Mouse (Mus musculus) midbrain, embryonic 14.5 days (tissue): ENCODE data around the gene Hsdl2. TPM values are rescaled to one million over a fixed set of nuclear protein-coding genes. Genes with fewer than 3 reads are reported as not detected.
"Not testable (repeated sequence)": the region's sequence is repeated elsewhere in the genome, so short reads cannot be mapped to it uniquely, and the experiment has no call there.

Source experiments
- ATAC-seq: fragments of 200-750 bp; cut with Nextera tagmentation; 2 replicates; pipeline ENCODE4 v1.8.0; 2017; ENCODE audit warnings: moderate number of reproducible peaks, moderate library complexity; ENCODE audit not compliant: low FRiP score, low TSS enrichment
- DNase-seq: peaks from one replicate; pipeline ENCODE4 v3.0.0-alpha.2; 2015
- H3K27ac ChIP-seq: fragments of 300-500 bp; sonication (generic); replicated peaks from 2 replicates; pipeline ENCODE4 v1.5.1; 2014; ENCODE audit warnings: mild to moderate bottlenecking, low read depth, low read length, moderate library complexity
- H3K27me3 ChIP-seq: fragments of 300-500 bp; sonication (generic); 2 replicates; pipeline ENCODE4 v1.6.1; 2014; ENCODE audit warnings: low read length, control low read depth, mixed read lengths; ENCODE audit not compliant: control insufficient read depth, insufficient read depth
- H3K36me3 ChIP-seq: fragments of 300-500 bp; sonication (generic); 2 replicates; pipeline ENCODE4 v1.6.1; 2014; ENCODE audit warnings: low read length, control low read depth; ENCODE audit not compliant: control insufficient read depth, insufficient read depth
- H3K4me1 ChIP-seq: fragments of 300-500 bp; sonication (generic); 2 replicates; pipeline ENCODE4 v1.6.1; 2014; ENCODE audit warnings: mild to moderate bottlenecking, antibody characterized with exemption, low read length, control low read depth; ENCODE audit not compliant: control insufficient read depth, insufficient read depth
- H3K4me2 ChIP-seq: fragments of 300-500 bp; sonication (generic); 2 replicates; pipeline ENCODE4 v1.6.1; 2014; ENCODE audit warnings: mild to moderate bottlenecking, low read length, moderate library complexity
- H3K4me3 ChIP-seq: fragments of 300-500 bp; sonication (generic); replicated peaks from 2 replicates; pipeline ENCODE4 v1.5.1; 2014; ENCODE audit warnings: low read depth, low read length
- H3K9ac ChIP-seq: fragments of 300-500 bp; sonication (generic); replicated peaks from 2 replicates; pipeline ENCODE4 v1.6.1; 2014; ENCODE audit warnings: mild to moderate bottlenecking, low read length, moderate library complexity
- H3K9me3 ChIP-seq: fragments of 300-500 bp; sonication (generic); 2 replicates; pipeline ENCODE4 v1.6.1; 2016; ENCODE audit warnings: low read length, control low read depth, mixed read lengths; ENCODE audit not compliant: control insufficient read depth
- WGBS: fragments of 180-500 bp; shearing (Covaris S2); extraction: QIAGEN DNeasy Blood & Tissue Kit; methylation state at CpG from one replicate; pipeline ENCODE4 v1.1.7; 2014; 5-methylcytosine and 5-hydroxymethylcytosine counted together
- polyA plus RNA-seq: library from polyadenylated mRNA; unstranded; fragments of >200 nt; fragmentation: Nextera tagmentation; extraction: Ambion mirVana; gene quantifications from 2 replicates; pipeline ENCODE4 v1.2.1, GENCODE M21; 2014

Hsdl2 gene
- polyA plus RNA-seq, 1 experiment from 2014 or later: 31.7 TPM

DNA sequence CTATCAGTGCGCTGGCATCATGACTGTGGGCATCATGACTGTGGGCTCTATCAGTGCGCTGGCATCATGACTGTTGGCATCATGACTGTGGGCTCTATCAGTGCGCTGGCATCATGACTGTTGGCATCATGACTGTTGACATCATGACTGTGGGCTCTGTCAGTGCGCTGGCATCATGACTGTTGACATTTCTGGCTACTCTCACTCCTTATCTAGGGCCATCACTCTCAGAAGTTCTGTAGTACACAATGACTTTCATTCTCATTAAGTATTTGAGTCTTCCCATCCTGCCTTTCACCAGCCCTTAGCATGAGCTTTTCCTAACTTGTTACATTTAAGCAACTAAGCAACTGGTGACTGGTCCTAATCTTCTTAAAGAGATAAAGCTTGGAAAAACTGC, 24.0 kb upstream of the Hsdl2 start:
- WGBS: 93% methylated on average over 4 of the region's 4 CpGs
- H3K27ac ChIP-seq, H3K9ac ChIP-seq, H3K4me2 ChIP-seq, H3K4me3 ChIP-seq, H3K4me1 ChIP-seq, H3K36me3 ChIP-seq, H3K27me3 ChIP-seq, DNase-seq, ATAC-seq, H3K9me3 ChIP-seq: not testable (repeated sequence)

DNA sequence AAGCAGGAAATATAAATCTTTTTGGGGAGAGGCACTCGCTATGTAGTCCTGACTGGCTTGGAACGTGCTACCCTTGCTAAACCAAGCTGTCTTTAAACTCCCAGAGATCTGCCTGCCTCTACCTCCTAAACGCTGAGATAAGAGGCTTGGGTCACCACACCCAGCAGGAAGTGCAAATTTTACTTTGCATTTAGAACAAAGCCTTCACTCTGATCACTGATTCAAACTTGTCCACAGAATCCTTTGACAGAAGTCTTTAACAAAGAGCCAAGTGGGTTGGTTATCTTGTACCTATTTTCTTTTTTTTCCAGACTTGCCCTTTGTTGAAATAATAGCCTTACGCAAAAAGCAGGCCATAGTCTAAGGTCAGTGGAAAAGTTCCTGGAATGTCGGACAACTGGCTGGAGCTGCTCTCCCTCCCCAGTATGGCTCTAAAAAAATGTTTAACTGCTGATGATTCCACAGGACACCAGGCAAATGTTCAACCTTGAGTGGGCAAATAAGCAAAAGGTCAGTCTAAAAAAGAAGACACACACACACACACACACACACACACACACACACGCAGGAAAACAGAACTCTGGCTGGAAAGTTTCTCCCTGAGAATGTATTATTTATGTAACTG, 23.2 kb upstream of the Hsdl2 start:
- no peak for ATAC-seq
- H3K4me3 ChIP-seq: no peak overlapping the region
- 75% methylated on average over 6 of the region's 6 CpGs for WGBS
- H3K4me1 ChIP-seq: no peaks in the 10 kb centered on the region
- H3K9me3 ChIP-seq: no peaks in the 10 kb centered on the region
- no peak overlapping the region for H3K9ac ChIP-seq
- no peak overlapping the region for H3K4me2 ChIP-seq
- no peak for DNase-seq
- no peaks in the 10 kb centered on the region for H3K36me3 ChIP-seq
- H3K27ac ChIP-seq: no peak overlapping the region
- no peaks in the 10 kb centered on the region for H3K27me3 ChIP-seq

- no peaks in the 10 kb centered on the region for H3K4me1 ChIP-seq
- no peak overlapping the region for H3K27ac ChIP-seq
- WGBS: 97% methylated on average over 6 of the region's 6 CpGs
- H3K27me3 ChIP-seq: no peaks in the 10 kb centered on the region
- H3K4me2 ChIP-seq: no peak overlapping the region
- no peak for ATAC-seq
- H3K4me3 ChIP-seq: no peak overlapping the region
- H3K9me3 ChIP-seq: no peaks in the 10 kb centered on the region
- DNase-seq: no peak
- no peak overlapping the region for H3K9ac ChIP-seq
- H3K36me3 ChIP-seq: no peaks in the 10 kb centered on the region
Observed at GRCm38 (mm10) chr4:59560141-59560540, 21.2 kb upstream of the Hsdl2 start.

DNA sequence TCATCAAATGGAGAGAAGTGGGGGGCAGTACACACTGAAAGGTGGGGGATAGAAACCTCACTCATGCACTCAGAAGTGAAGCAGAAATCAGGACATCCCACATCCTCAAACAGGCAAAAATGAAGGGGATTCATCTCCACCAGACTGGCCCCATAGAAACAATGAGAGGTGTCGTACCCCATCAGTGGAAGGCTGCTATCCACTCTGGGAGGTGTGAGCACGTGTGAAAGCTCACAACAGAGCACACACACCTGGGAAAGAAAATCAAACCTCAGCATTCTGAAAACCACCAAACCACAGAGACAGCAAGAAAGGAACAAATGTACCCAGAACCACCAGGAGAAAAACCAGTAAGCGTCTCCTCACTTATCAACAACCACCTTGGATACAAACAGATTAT, 17.2 kb upstream of the Hsdl2 start:
- no peak overlapping the region for H3K4me2 ChIP-seq
- H3K27ac ChIP-seq: no peak overlapping the region
- no peaks in the 10 kb centered on the region for H3K4me1 ChIP-seq
- H3K27me3 ChIP-seq: no peaks in the 10 kb centered on the region
- no peak overlapping the region for H3K9ac ChIP-seq
- 84% methylated on average over 3 of the region's 3 CpGs for WGBS
- H3K36me3 ChIP-seq: no peaks in the 10 kb centered on the region
- no peak for DNase-seq
- no peak for ATAC-seq
- H3K9me3 ChIP-seq: no peaks in the 10 kb centered on the region
- H3K4me3 ChIP-seq: no peak overlapping the region

DNA sequence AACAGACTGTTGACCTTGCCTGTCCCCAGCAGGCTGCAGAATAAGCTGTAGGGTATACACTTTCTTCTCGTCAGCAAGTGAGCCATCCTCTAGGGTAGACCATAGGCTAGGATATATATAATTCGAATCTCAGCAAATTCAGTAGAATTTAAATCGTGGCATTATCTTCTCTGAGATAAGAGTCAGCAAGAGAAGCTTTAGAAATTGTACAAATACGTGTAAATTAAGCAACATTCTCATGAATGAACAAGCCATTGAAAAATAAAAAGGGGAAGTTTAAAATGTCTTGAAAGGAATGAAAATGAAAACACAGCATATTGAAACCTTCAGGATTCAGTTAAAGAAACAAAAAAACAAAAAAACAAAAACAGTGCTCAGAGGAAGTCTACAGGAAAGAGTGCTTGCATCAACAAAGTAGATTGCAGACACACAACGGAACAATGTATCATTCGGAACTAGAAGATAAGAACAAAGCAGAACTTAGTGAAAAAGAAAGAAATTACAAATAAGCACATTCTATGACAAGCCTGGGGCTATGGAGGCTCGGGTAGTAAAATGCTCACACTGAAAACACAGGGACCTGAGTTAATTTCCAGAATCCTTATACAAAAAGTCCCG, 15.7 kb upstream of the Hsdl2 start:
- no peaks in the 10 kb centered on the region for H3K27me3 ChIP-seq
- no peak overlapping the region for H3K4me3 ChIP-seq
- no peak overlapping the region for H3K4me2 ChIP-seq
- ATAC-seq (no peak), DNase-seq (no peak)
- no peak overlapping the region for H3K27ac ChIP-seq
- no peak overlapping the region for H3K9ac ChIP-seq
- WGBS: 82% methylated on average over 8 of the region's 8 CpGs
- H3K36me3 ChIP-seq: no peaks in the 10 kb centered on the region
- no peaks in the 10 kb centered on the region for H3K4me1 ChIP-seq
- H3K9me3 ChIP-seq: no peaks in the 10 kb centered on the region

- Histone ChIP-seq H3K36me3 (no peaks in the 10 kb centered on the region), H3K4me2 (no peak overlapping the region), H3K9me3 (no peaks in the 10 kb centered on the region), H3K9ac (no peak overlapping the region), H3K27me3 (no peaks in the 10 kb centered on the region), H3K4me1 (no peaks in the 10 kb centered on the region), H3K27ac (no peak overlapping the region), H3K4me3 (no peak overlapping the region)
- 85% methylated on average over 6 of the region's 6 CpGs for WGBS
- DNase-seq (no peak), ATAC-seq (no peak)
Observed at GRCm38 (mm10) chr4:59567576-59568260, 13.6 kb upstream of the Hsdl2 start.

DNA sequence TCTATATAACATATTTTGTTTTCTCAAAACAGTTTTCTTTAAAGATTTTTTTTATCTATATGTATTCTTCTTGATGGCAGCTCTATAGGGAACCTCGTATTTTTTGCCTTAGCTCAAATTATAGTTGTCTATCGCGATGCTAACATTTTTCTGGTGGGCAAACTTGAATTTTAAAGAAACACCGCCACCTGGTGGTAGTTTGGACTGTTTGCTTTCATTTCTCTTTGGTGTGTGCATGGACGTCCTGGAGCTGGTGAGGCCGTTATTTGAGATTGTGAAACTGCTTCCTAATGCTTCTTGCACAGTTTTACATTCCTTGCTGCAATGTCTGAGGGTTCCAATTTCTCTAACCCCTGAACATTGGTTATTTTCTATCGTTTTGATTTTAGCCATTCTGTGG, 11.8 kb upstream of the Hsdl2 start:
- DNase-seq: peak; percentile 93
- H3K4me3 ChIP-seq: no peak overlapping the region
- 4% methylated on average over 7 of the region's 7 CpGs for WGBS

DNA sequence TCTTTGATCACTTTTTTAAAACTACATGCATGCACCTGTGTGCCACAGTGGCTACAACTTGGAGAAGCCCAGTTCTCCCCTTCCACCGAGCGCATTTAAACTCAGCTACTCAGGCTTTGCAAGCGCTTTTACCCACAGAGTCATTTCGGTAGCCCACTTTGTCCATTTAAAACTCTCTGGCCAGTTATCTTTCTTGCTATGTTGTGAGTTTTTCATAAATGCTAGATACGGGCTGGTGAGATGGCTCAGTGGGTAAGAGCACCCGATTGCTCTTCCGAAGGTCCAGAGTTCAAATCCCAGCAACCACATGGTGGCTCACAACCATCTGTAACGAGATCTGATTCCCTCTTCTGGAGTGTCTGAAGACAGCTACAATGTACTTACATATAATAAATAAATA, 10.8 kb upstream of the Hsdl2 start:
- not testable (repeated sequence) for ATAC-seq, H3K27ac ChIP-seq, H3K4me2 ChIP-seq, H3K9me3 ChIP-seq, H3K36me3 ChIP-seq, H3K9ac ChIP-seq, H3K4me3 ChIP-seq, H3K27me3 ChIP-seq, H3K4me1 ChIP-seq, DNase-seq
- 94% methylated on average over 7 of the region's 8 CpGs for WGBS

More for the DNA sequence above, 11.8 kb upstream of the Hsdl2 start:
- peak; percentile 40; the same call in 1 of the 2 replicates for ATAC-seq
- no peak overlapping the region for H3K4me2 ChIP-seq
- H3K9me3 ChIP-seq: no peaks in the 10 kb centered on the region
- H3K9ac ChIP-seq: no peak overlapping the region
- no peak overlapping the region for H3K27ac ChIP-seq
- H3K27me3 ChIP-seq: no peaks in the 10 kb centered on the region
- no peaks in the 10 kb centered on the region for H3K4me1 ChIP-seq
- H3K36me3 ChIP-seq: no peaks in the 10 kb centered on the region
